Mouse (Mus musculus) stomach, embryonic 14.5 days (tissue): ENCODE data around the gene Tmx1. TPM values are rescaled to one million over a fixed set of nuclear protein-coding genes. Genes with fewer than 3 reads are reported as not detected.

Experiments used
- ATAC-seq: fragments of 200-750 bp; cut with Nextera tagmentation; 2 replicates; pipeline ENCODE4 v1.8.0; 2017; ENCODE audit warnings: low read depth, moderate TSS enrichment; ENCODE audit not compliant: insufficient number of reproducible peaks, insufficient read depth, low FRiP score
- H3K27ac ChIP-seq: fragments of 300-500 bp; sonication (generic); 2 replicates; pipeline ENCODE4 v1.5.1; 2014; ENCODE audit warnings: mild to moderate bottlenecking, low read length, moderate library complexity, mixed read lengths
- H3K27me3 ChIP-seq: fragments of 300-500 bp; sonication (generic); 2 replicates; pipeline ENCODE4 v1.6.1; 2014; ENCODE audit warnings: low read length, control low read depth, mixed read lengths; ENCODE audit not compliant: control insufficient read depth, insufficient read depth
- H3K36me3 ChIP-seq: fragments of 300-500 bp; sonication (generic); 2 replicates; pipeline ENCODE4 v1.6.1; 2014; ENCODE audit warnings: mild to moderate bottlenecking, control low read depth, low read length, moderate library complexity, mixed read lengths; ENCODE audit not compliant: control insufficient read depth, insufficient read depth
- H3K4me1 ChIP-seq: fragments of 300-500 bp; sonication (generic); 2 replicates; pipeline ENCODE4 v1.6.1; 2014; ENCODE audit warnings: low read length, control low read depth, mixed read lengths; ENCODE audit not compliant: control insufficient read depth, insufficient read depth
- H3K4me2 ChIP-seq: fragments of 300-500 bp; sonication (generic); replicated peaks from 2 replicates; pipeline ENCODE4 v1.6.1; 2014; ENCODE audit warnings: low read depth, low read length, control low read depth
- H3K4me3 ChIP-seq: fragments of 300-500 bp; sonication (generic); 2 replicates; pipeline ENCODE4 v1.5.1; 2014; ENCODE audit warnings: low read depth, low read length, control low read depth
- H3K9ac ChIP-seq: fragments of 300-500 bp; sonication (generic); replicated peaks from 2 replicates; pipeline ENCODE4 v1.6.1; 2014; ENCODE audit warnings: low read depth, mild to moderate bottlenecking, control low read depth, low read length, moderate library complexity, mixed read lengths
- H3K9me3 ChIP-seq: fragments of 300-500 bp; sonication (generic); 2 replicates; pipeline ENCODE4 v1.6.1; 2016; ENCODE audit warnings: low read depth, low read length, control low read depth; ENCODE audit not compliant: control insufficient read depth
- WGBS: fragments of 180-500 bp; shearing (Covaris S2); extraction: QIAGEN DNeasy Blood & Tissue Kit; methylation state at CpG from one replicate; pipeline ENCODE4 v1.1.7; 2014; 5-methylcytosine and 5-hydroxymethylcytosine counted together
- polyA plus RNA-seq: library from polyadenylated mRNA; unstranded; fragments of >200 nt; fragmentation: Nextera tagmentation; extraction: Ambion mirVana; gene quantifications from 2 replicates; pipeline ENCODE4 v1.2.1, GENCODE M21; 2014

Tmx1 gene
- 64.0 and 76.2 TPM in 2 replicates for polyA plus RNA-seq

GRCm38 (mm10) chr12:70452726-70453645, at the start of gene Tmx1:
Gene Tmx1 (plus strand): TSS chr12:70453095.
- peak within 1 kb of the TSS; percentile 80 for H3K4me3 ChIP-seq
- H3K4me2 ChIP-seq = peak within 1 kb of the TSS; percentile 59
- ATAC-seq = peak; percentile 98
- peak within 1 kb of the TSS; percentile 74 for H3K9ac ChIP-seq
- no peaks in the 10 kb centered on the region for H3K9me3 ChIP-seq
- H3K36me3 ChIP-seq = peaks cover 3% of the 10 kb centered on the region
- H3K4me1 ChIP-seq = peaks cover 15% of the 10 kb centered on the region
- peak within 1 kb of the TSS; percentile 52; the same call in 1 of the 2 replicates for H3K27ac ChIP-seq
- no peaks in the 10 kb centered on the region for H3K27me3 ChIP-seq
- under 1% methylated on average over 58 of the region's 58 CpGs for WGBS

DNA sequence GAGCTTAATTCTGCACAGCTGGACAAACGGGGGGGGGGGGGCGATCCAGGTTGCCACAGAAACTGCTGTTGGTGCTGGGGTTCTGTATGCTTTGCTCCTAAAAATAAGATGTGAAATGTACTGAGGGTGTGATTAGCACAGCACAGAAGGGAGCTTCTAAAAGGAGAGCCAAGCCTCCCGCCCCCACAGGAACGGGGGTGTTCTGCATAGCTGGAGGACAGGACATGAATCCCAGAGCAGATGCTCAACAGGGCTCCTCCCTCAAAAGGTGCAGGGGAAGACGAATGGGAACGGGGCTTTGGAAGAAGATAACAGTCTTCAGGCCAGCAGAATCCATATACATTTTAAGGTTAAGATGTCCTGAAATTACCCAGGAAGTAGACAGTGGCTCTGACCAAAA, 48.6 kb upstream of the Tmx1 start:
- Histone ChIP-seq H3K4me1 (no peaks in the 10 kb centered on the region), H3K27ac (no peak overlapping the region), H3K27me3 (no peaks in the 10 kb centered on the region), H3K4me3 (no peak overlapping the region), H3K36me3 (no peaks in the 10 kb centered on the region), H3K4me2 (no peak overlapping the region), H3K9me3 (no peaks in the 10 kb centered on the region), H3K9ac (no peak overlapping the region)
- no peak for ATAC-seq
- 59% methylated on average over 6 of the region's 6 CpGs for WGBS

DNA sequence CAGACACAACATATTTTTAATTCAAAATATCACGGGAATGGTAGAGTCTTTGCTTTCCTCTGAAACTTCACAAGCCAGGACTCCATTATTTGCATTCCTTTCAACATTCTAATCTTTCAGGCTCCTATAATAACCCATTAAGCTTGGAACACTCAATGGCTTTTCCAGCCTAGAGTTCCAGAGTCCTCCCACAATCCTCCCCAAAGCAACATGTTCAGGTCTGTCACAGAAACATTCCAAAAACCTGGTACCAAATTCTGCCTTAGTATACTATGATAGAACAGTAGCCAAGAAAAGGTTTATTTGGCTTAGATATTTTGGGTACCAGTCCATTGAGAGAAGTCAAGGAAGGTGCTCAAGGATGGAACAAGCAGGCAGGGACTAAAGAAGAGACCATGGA, 44.5 kb upstream of the Tmx1 start:
- Histone ChIP-seq H3K36me3 (no peaks in the 10 kb centered on the region), H3K9me3 (no peaks in the 10 kb centered on the region), H3K4me1 (no peaks in the 10 kb centered on the region), H3K4me3 (no peak overlapping the region), H3K27ac (no peak overlapping the region), H3K9ac (no peak overlapping the region), H3K27me3 (no peaks in the 10 kb centered on the region), H3K4me2 (no peak overlapping the region)
- no peak for ATAC-seq
- WGBS = 67% methylated on average over 1 of the region's 1 CpGs

GRCm38 (mm10) chr12:70409600-70409999, 43.3 kb upstream of the Tmx1 start:
- Histone ChIP-seq H3K4me2 (no peak overlapping the region), H3K27ac (no peak overlapping the region), H3K36me3 (no peaks in the 10 kb centered on the region), H3K4me3 (no peak overlapping the region), H3K4me1 (no peaks in the 10 kb centered on the region), H3K27me3 (no peaks in the 10 kb centered on the region), H3K9ac (no peak overlapping the region), H3K9me3 (no peaks in the 10 kb centered on the region)
- no peak for ATAC-seq
- 84% methylated on average over 2 of the region's 2 CpGs for WGBS

- no peak for ATAC-seq
- 51% methylated on average over 1 of the region's 1 CpGs for WGBS
Measured at GRCm38 (mm10) chr12:70420216-70420615, 32.7 kb upstream of the Tmx1 start.

DNA sequence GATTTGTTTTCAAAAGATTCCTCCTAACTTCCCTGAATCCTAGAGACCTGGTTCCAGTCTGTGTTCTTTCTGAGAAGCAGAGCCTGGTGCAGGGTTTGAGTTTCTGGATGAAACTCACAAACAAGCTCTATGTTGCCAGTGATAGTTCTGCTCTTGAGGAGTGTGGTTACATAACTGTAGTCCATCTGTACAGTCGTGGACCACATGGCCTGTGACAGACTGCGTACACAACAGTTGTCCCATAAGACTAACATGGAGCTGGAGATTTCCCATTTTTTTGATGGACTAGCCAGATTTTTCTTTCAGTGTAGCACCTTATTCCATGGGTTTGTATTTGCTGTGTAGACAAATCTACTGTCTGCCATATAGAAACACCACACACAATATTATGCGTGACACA, 31.9 kb upstream of the Tmx1 start:
- no peak overlapping the region for H3K4me3 ChIP-seq
- H3K4me2 ChIP-seq = no peak overlapping the region
- 81% methylated on average over 3 of the region's 3 CpGs for WGBS
- H3K4me1 ChIP-seq = no peaks in the 10 kb centered on the region
- no peaks in the 10 kb centered on the region for H3K36me3 ChIP-seq
- H3K9me3 ChIP-seq = no peaks in the 10 kb centered on the region
- no peak overlapping the region for H3K27ac ChIP-seq
- no peak for ATAC-seq
- no peaks in the 10 kb centered on the region for H3K27me3 ChIP-seq
- H3K9ac ChIP-seq = no peak overlapping the region

More at GRCm38 (mm10) chr12:70420216-70420615, 32.7 kb upstream of the Tmx1 start:
- Histone ChIP-seq H3K4me2 (no peak overlapping the region), H3K9ac (no peak overlapping the region), H3K9me3 (no peaks in the 10 kb centered on the region), H3K27me3 (no peaks in the 10 kb centered on the region), H3K27ac (no peak overlapping the region), H3K4me3 (no peak overlapping the region), H3K36me3 (no peaks in the 10 kb centered on the region), H3K4me1 (no peaks in the 10 kb centered on the region)

GRCm38 (mm10) chr12:70422322-70423118, 30.4 kb upstream of the Tmx1 start:
- no peak for ATAC-seq
- Histone ChIP-seq H3K9ac (no peak overlapping the region), H3K36me3 (no peaks in the 10 kb centered on the region), H3K27ac (no peak overlapping the region), H3K27me3 (no peaks in the 10 kb centered on the region), H3K4me2 (no peak overlapping the region), H3K4me1 (no peaks in the 10 kb centered on the region), H3K9me3 (no peaks in the 10 kb centered on the region), H3K4me3 (no peak overlapping the region)
- 68% methylated on average over 9 of the region's 9 CpGs for WGBS

- WGBS = 75% methylated on average over 3 of the region's 3 CpGs
- no peak for ATAC-seq
- no peak overlapping the region for H3K9ac ChIP-seq
- H3K27ac ChIP-seq = no peak overlapping the region
- no peaks in the 10 kb centered on the region for H3K36me3 ChIP-seq
- no peak overlapping the region for H3K4me2 ChIP-seq
- no peaks in the 10 kb centered on the region for H3K27me3 ChIP-seq
- no peaks in the 10 kb centered on the region for H3K4me1 ChIP-seq
- H3K9me3 ChIP-seq = no peaks in the 10 kb centered on the region
- no peak overlapping the region for H3K4me3 ChIP-seq
Measured at GRCm38 (mm10) chr12:70427885-70428284, 25.0 kb upstream of the Tmx1 start.
